Mouse (Mus musculus): ENCODE measurements around the gene Myoz1.

GRCm38 (mm10) chr14:20668154-20668810 lies 11.9 kb upstream of the Myoz1 start, which contains the start of gene Synpo2l:
- TF ChIP-seq EP300 (IDR thresholded peaks at IDR 0.05; ENCODE audit: low read depth), result peak; percentile 81
- TF ChIP-seq CTCF (IDR thresholded peaks at IDR 0.05; ENCODE audit: low read depth), result no peak
